Mouse (Mus musculus) right cerebral cortex, postnatal 10 days (tissue): ENCODE results near the gene Olfr1395.
"Not testable (repeated sequence)": the region's sequence is repeated elsewhere in the genome, so short reads cannot be mapped to it uniquely, and the experiment has no call there.

Source experiments
- DNase-seq, 2 experiments: peaks; one replicate each; pipeline ENCODE4 v3.0.0; 2021; ENCODE audit warnings: low spot score in 2 of 2

Gene Olfr1395

DNA sequence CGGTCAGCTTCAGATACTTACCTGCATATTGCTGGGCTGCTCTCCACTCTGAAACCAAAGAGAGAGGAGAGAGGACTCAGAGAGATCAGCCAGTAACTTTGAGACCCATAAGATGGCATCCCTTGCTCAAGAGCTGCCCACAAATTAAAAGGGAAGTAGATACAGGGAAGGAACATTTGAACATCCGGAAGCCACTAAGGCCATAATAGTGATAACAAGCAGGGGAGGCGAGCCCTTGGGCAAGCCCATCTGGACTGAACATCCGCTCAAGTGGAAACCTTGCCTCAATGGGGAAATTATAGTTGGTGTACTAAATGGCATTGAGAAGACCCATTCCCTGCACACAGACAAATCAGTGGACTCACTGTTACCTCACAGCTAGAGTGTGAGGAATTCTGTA lies 28.5 kb downstream of the Olfr1395 start:
- DNase-seq = no peak

- no peak for DNase-seq
These were observed 33.3 kb downstream of the Olfr1395 start for GRCm38 (mm10) chr11:49175345-49175744.

- DNase-seq = not testable (repeated sequence)
These were observed 34.1 kb downstream of the Olfr1395 start for GRCm38 (mm10) chr11:49176047-49176779.

GRCm38 (mm10) chr11:49183172-49183571 lies 41.1 kb downstream of the Olfr1395 start:
- DNase-seq = no peak

- DNase-seq = no peak
These were observed 44.4 kb downstream of the Olfr1395 start for GRCm38 (mm10) chr11:49186452-49186851.

DNA sequence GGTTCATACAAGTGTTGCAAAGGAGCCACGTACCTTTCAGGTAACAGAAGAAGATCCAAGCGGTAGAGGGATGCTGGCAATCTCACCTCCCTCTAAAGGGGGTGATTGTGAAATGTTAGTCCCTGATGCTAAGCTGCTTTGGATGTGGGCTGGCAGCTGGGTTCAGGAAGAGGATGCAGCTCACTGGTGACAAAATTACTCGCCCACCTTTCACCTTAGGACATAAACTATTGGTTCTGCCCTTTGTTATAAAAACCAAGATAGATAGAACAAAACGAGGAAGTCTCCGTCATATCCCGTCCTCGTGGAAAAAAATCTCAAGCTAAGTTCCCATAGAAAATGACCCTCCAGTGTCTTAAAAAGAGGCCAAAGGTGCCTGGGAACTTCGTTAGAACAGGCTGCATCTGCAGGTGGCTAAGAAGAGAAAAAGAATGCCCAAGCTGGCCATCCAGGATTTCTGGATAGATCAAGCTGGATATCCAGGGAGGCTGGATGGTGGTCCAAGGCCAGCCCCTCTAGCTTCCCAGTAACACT lies 44.9 kb downstream of the Olfr1395 start, which contains the start of gene Btnl9:
TSS of gene Btnl9 (minus strand) at position 205 of the 534 bp plus-strand sequence.
- DNase-seq = no peak

DNA sequence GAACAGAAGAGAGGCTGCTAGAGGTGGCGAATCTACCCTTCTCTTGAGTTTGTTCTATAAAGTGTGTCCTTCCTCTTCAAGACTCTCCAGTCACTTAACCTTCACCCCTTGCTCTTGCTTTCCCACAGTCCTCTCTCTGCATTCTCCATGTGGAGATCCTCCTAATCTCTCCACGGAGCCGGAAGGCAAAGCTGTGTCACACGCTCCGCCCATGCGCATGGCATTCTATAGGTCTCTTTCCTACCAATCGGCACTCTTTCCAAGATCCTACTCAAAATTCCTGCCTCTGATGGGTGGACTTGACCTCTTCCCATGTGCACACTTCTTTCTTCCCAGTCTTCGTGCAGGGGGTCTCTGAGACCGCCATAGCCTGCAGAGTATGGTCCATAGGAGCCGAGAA lies 45.6 kb downstream of the Olfr1395 start:
- DNase-seq = no peak

- peak; percentile 60 to 79 for DNase-seq
These were observed 47.7 kb downstream of the Olfr1395 start for GRCm38 (mm10) chr11:49189737-49190136.

GRCm38 (mm10) chr11:49191083-49191482 lies 49.0 kb downstream of the Olfr1395 start:
- no peak for DNase-seq

DNA sequence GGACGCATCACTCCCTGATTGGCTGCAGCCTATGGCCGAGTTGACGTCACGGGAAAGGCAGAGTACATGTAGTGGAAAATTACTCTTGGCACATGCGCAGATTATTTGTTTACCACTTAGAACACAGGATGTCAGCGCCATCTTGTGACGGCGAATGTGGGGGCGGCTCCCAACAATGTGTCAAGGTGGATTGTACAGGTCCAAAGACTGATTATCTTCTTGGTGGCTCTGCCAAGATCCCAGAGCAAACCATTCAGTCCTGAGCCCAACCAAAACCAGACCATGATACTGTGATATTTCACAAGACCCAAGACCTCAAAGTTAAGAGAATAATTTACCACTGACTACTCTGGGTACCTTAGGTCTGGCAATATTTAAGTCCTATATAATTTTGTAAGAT lies 52.7 kb downstream of the Olfr1395 start:
- DNase-seq = not testable (repeated sequence)

DNA sequence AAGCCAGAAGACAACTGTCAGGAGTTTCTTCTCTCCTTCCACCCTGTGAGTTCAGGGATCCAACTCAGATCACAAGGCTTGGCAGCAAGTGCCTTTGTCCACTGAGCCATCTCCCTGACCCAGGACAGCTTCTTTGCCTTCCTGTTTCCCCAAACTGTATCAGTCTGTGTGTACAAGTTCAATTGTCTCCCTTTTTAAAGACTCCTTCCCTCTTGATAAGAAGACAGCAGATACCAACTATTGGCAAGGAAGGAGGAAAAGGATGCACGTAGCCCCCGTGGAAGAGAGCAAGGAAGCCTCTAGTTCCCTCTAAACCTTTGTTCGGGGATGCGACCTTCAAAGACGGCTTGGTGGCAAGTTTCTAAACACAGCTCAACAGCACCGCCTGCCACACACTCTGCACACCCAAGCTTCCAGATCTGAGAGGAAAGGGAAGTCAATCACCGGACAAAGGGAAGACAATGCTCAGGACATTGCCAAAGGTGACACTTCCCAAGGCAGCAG lies 53.8 kb downstream of the Olfr1395 start:
- DNase-seq = no peak
